Mouse (Mus musculus): ENCODE data around the gene 2810004N23Rik. TPM values are rescaled to one million over a fixed set of nuclear protein-coding genes. Genes with fewer than 3 reads are reported as not detected.
"Not testable (repeated sequence)": the region's sequence is repeated elsewhere in the genome, so short reads cannot be mapped to it uniquely, and the experiment has no call there.

Gene 2810004N23Rik
- polyA plus RNA-seq, 1 experiment: 5.4 TPM

DNA sequence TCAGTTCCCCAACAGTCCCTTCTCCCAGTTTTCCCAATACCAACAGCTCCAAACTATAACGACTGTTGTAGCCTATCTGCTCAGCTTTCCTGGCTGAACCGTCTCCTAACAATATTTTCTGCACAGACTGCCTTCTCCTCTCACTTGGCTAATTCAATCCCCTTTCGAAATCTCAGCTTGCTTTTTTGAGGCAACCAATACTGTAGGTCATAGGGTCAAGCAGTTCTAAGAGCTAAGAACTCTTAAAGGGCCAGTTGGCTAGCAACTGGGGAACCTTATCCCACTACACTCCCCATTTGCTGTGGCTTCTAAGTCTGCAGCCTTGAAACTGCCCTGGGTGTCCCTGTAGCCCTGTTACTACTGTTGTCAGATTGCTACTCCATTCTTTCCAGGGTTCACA lies 17.8 kb downstream of the 2810004N23Rik start:
- WGBS: 74% methylated on average over 3 of the region's 3 CpGs
- no peaks in the 10 kb centered on the region for H3K27me3 ChIP-seq (ENCODE audit: control insufficient read depth, insufficient read depth, low read length)
- H3K36me3 ChIP-seq (ENCODE audit: control insufficient read depth, insufficient read depth, low read length): peaks cover 14% of the 10 kb centered on the region
- no peak for TF ChIP-seq POLR2A (IDR thresholded peaks at IDR 0.05; ENCODE audit: low read depth, low read length)
- TF ChIP-seq CTCF (IDR thresholded peaks at IDR 0.05; ENCODE audit: extremely low read depth, insufficient read length, insufficient replicate concordance, low read depth, low read length): no peak
- H3K4me3 ChIP-seq (ENCODE audit: low read depth, low read length): no peak overlapping the region
- H3K4me1 ChIP-seq (ENCODE audit: control insufficient read depth, insufficient read depth, insufficient read length, low read length): no peaks in the 10 kb centered on the region
- no peak overlapping the region for H3K27ac ChIP-seq (ENCODE audit: insufficient read depth, low read depth, low read length)

DNA sequence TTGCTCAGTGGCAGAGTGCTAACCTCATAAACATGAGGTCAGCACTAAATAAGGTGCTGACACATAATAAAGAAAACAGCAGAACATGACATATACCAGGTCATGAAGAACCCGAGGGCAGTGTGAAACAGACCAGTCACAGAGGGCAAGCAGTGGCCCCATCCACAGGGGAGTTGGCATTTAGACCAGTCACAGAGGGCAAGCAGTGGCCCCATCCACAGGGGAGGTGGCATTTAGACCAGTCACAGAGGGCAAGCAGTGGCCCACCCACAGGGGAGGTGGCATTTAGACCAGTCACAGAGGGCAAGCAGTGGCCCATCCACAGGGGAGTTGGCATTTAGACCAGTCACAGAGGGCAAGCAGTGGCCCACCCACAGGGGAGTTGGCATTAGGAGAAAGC lies 20.0 kb downstream of the 2810004N23Rik start:
- peaks cover 28% of the 10 kb centered on the region for H3K36me3 ChIP-seq (ENCODE audit: control insufficient read depth, insufficient read depth, low read length)
- not testable (repeated sequence) for H3K4me1 ChIP-seq (ENCODE audit: control insufficient read depth, insufficient read depth, insufficient read length, low read length); H3K27ac ChIP-seq (ENCODE audit: insufficient read depth, low read depth, low read length); H3K4me3 ChIP-seq (ENCODE audit: low read depth, low read length); H3K27me3 ChIP-seq (ENCODE audit: control insufficient read depth, insufficient read depth, low read length)
- whole genome bisulfite sequencing: 71% methylated on average over 1 of the region's 1 CpGs

DNA sequence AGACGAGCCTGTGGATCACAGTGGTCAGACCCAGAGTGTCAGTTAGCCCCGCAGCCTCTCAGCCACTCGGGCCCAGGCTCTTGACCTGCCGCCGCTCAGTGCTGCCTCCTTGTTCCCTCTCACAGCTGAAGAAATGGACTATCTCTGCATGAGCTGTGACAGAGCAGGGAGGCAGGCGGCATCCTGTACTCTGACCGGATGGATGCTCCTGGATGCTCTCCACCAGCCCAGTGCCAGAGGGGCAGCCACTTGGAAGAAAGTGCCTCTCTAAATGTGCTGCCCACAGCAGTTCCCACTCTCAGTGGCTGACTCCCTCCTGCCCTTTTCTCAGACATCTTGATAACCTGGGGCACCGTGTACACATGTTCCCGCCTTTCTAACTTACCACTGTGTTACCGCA lies 21.1 kb downstream of the 2810004N23Rik start:
- Histone ChIP-seq H3K4me1 (ENCODE audit: control insufficient read depth, insufficient read depth, insufficient read length, low read length) (no peaks in the 10 kb centered on the region), H3K27ac (ENCODE audit: insufficient read depth, low read depth, low read length) (no peak overlapping the region), H3K27me3 (ENCODE audit: control insufficient read depth, insufficient read depth, low read length) (no peaks in the 10 kb centered on the region), H3K36me3 (ENCODE audit: control insufficient read depth, insufficient read depth, low read length) (peaks cover 28% of the 10 kb centered on the region), H3K4me3 (ENCODE audit: low read depth, low read length) (no peak overlapping the region)
- WGBS: 88% methylated on average over 10 of the region's 10 CpGs
- TF ChIP-seq POLR2A (IDR thresholded peaks at IDR 0.05; ENCODE audit: low read depth, low read length): no peak
- no peak for TF ChIP-seq CTCF (IDR thresholded peaks at IDR 0.05; ENCODE audit: extremely low read depth, insufficient read length, insufficient replicate concordance, low read depth, low read length)

DNA sequence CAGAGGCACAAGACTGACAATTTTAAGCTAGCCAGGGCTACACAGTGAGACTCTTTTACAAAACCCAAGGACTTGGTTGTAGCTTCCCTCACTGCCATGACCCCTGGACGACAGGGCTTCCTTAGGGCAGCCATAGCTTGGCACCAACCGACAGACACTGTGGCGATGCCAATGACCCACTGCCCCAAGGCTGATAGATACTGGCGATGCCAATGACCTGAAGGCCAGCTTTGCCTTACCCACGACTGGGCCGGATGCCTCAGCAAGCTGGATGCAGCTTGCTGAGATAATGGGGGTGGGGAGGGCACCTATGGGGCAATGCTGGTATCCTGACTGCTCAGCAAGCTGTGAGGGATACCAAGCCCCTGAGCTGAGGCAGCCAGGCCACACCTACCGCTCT lies 22.0 kb downstream of the 2810004N23Rik start:
- 93% methylated on average over 7 of the region's 7 CpGs for WGBS
- Histone ChIP-seq H3K27ac (ENCODE audit: insufficient read depth, low read depth, low read length) (no peak overlapping the region), H3K27me3 (ENCODE audit: control insufficient read depth, insufficient read depth, low read length) (no peaks in the 10 kb centered on the region), H3K4me3 (ENCODE audit: low read depth, low read length) (no peak overlapping the region), H3K4me1 (ENCODE audit: control insufficient read depth, insufficient read depth, insufficient read length, low read length) (no peaks in the 10 kb centered on the region), H3K36me3 (ENCODE audit: control insufficient read depth, insufficient read depth, low read length) (peaks cover 28% of the 10 kb centered on the region)
- TF ChIP-seq CTCF (IDR thresholded peaks at IDR 0.05; ENCODE audit: extremely low read depth, insufficient read length, insufficient replicate concordance, low read depth, low read length) (no peak), POLR2A (IDR thresholded peaks at IDR 0.05; ENCODE audit: low read depth, low read length) (no peak)

DNA sequence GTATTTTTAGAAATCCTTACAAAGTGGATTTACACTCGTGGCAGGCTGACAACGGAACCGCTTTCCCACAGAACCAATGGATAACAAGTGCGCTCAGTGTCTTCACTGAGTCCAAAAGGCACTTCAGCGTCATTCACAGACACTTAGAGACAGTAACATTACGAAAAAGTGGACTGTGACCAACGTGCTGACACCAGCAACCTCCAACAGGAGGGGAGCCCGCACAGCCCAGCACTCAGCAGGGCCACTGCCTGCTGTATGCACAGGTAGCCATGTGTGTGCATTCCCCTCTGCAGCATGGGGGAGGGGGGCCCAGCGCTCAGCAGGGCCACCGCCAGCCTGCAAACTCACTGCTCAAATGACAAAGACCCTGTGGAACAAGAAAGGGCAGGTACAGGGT lies 23.5 kb downstream of the 2810004N23Rik start:
- 93% methylated on average over 10 of the region's 10 CpGs for WGBS

DNA sequence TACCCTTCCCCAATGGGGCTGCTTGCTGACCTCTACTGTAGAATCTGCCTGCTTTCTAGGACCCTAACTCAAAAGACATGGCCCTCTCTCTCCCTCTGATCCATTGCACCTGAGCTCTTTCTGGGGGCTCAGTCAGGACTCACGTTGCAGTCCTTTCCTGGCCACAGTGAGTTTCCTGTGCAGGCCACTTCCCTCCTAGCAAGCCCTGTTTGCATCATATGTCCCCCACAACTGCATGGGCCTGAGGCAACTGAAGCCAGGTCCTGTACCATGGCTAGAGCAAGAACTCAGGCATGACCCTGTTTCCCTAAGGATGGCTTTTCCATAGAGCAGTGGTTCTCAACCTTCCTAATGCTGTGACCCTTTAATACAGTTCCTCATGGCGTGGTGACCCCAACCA lies 25.0 kb downstream of the 2810004N23Rik start:
- H3K27ac ChIP-seq (ENCODE audit: insufficient read depth, low read depth, low read length): no peak overlapping the region
- no peak overlapping the region for H3K4me3 ChIP-seq (ENCODE audit: low read depth, low read length)
- WGBS: 81% methylated on average over 2 of the region's 2 CpGs
- H3K36me3 ChIP-seq (ENCODE audit: control insufficient read depth, insufficient read depth, low read length): peaks cover 27% of the 10 kb centered on the region
- no peaks in the 10 kb centered on the region for H3K4me1 ChIP-seq (ENCODE audit: control insufficient read depth, insufficient read depth, insufficient read length, low read length)
- H3K27me3 ChIP-seq (ENCODE audit: control insufficient read depth, insufficient read depth, low read length): no peaks in the 10 kb centered on the region
- no peak for TF ChIP-seq CTCF (IDR thresholded peaks at IDR 0.05; ENCODE audit: extremely low read depth, insufficient read length, insufficient replicate concordance, low read depth, low read length)
- TF ChIP-seq POLR2A (IDR thresholded peaks at IDR 0.05; ENCODE audit: low read depth, low read length): no peak

More for the DNA sequence above, 23.5 kb downstream of the 2810004N23Rik start:
- TF ChIP-seq CTCF (IDR thresholded peaks at IDR 0.05; ENCODE audit: extremely low read depth, insufficient read length, insufficient replicate concordance, low read depth, low read length) (no peak), POLR2A (IDR thresholded peaks at IDR 0.05; ENCODE audit: low read depth, low read length) (no peak)
- Histone ChIP-seq H3K36me3 (ENCODE audit: control insufficient read depth, insufficient read depth, low read length) (peaks cover 28% of the 10 kb centered on the region), H3K4me1 (ENCODE audit: control insufficient read depth, insufficient read depth, insufficient read length, low read length) (no peaks in the 10 kb centered on the region), H3K27me3 (ENCODE audit: control insufficient read depth, insufficient read depth, low read length) (no peaks in the 10 kb centered on the region), H3K4me3 (ENCODE audit: low read depth, low read length) (no peak overlapping the region), H3K27ac (ENCODE audit: insufficient read depth, low read depth, low read length) (no peak overlapping the region)

DNA sequence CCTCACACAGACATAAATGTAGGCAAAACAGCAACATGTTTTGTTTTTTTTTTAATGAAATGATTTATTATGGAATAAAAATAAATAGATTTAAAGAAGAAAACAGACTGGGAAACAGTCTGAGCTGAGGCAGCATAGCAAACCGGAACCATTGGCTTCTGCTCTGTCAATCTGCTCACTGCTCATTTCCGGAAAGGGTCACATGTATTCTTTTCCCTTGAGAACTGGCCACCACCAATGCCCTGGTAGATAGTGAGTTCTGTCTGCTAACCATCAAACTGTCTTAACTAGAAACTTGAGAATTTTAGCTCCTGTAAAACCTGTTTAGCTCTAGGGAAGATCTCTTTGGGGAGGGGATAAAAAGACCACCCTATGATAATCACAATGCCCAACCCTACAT lies 26.0 kb downstream of the 2810004N23Rik start:
- TF ChIP-seq POLR2A (IDR thresholded peaks at IDR 0.05; ENCODE audit: low read depth, low read length) (no peak), CTCF (IDR thresholded peaks at IDR 0.05; ENCODE audit: extremely low read depth, insufficient read length, insufficient replicate concordance, low read depth, low read length) (no peak)
- Histone ChIP-seq H3K27ac (ENCODE audit: insufficient read depth, low read depth, low read length) (no peak overlapping the region), H3K4me3 (ENCODE audit: low read depth, low read length) (no peak overlapping the region), H3K36me3 (ENCODE audit: control insufficient read depth, insufficient read depth, low read length) (peaks cover 25% of the 10 kb centered on the region), H3K4me1 (ENCODE audit: control insufficient read depth, insufficient read depth, insufficient read length, low read length) (no peaks in the 10 kb centered on the region), H3K27me3 (ENCODE audit: control insufficient read depth, insufficient read depth, low read length) (no peaks in the 10 kb centered on the region)
- 72% methylated on average over 2 of the region's 2 CpGs for WGBS

DNA sequence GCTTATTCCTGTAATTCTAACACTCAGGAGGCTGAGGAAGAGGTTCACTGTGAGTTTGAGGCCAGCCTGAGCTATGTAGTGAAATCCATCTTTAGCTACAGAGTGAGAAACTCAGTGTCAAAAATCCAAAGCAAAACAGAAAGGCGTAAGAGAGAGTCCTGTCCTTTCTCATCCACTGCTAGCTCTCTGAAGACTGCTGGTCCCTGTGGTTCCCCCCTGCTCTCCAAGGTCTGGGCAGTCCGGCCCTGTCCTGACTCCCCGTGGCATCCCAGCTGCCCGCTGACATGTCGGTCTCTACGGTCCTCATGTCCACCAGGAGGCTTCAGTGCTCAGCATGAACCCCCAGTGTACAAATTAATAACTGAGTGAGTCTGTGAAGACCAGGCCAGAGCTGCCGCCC lies 26.6 kb downstream of the 2810004N23Rik start:
- Histone ChIP-seq H3K4me1 (ENCODE audit: control insufficient read depth, insufficient read depth, insufficient read length, low read length) (no peaks in the 10 kb centered on the region), H3K4me3 (ENCODE audit: low read depth, low read length) (no peak overlapping the region), H3K27me3 (ENCODE audit: control insufficient read depth, insufficient read depth, low read length) (no peaks in the 10 kb centered on the region), H3K36me3 (ENCODE audit: control insufficient read depth, insufficient read depth, low read length) (peaks cover 20% of the 10 kb centered on the region), H3K27ac (ENCODE audit: insufficient read depth, low read depth, low read length) (no peak overlapping the region)
- TF ChIP-seq POLR2A (IDR thresholded peaks at IDR 0.05; ENCODE audit: low read depth, low read length) (no peak), CTCF (IDR thresholded peaks at IDR 0.05; ENCODE audit: extremely low read depth, insufficient read length, insufficient replicate concordance, low read depth, low read length) (no peak)
- 89% methylated on average over 7 of the region's 7 CpGs for whole genome bisulfite sequencing

Measured in small intestine, adult 2 months (tissue).